Mouse (Mus musculus): ENCODE measurements around the gene Magi1.

The Magi1 gene

DNA sequence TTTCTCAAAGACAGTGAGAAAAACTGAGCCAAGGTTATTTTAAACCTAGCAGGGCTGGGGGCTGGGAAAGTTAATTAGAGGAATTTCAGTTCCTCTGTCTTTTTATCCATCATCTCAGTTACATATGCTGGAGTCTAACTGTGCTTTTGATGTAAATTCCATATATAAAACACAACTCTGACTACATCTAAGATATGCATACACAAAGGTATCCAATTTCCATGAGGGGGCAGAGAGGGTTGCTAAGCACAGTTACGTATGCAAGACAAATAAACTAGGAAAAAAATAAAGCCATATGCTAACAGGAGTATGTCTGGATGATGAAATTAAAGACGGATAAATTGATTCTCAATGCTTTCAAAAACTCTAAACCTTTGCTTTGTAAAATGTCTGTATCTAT, 315.0 kb downstream of the Magi1 start:
- DNase-seq (ENCODE audit: low spot score) = no peak

DNA sequence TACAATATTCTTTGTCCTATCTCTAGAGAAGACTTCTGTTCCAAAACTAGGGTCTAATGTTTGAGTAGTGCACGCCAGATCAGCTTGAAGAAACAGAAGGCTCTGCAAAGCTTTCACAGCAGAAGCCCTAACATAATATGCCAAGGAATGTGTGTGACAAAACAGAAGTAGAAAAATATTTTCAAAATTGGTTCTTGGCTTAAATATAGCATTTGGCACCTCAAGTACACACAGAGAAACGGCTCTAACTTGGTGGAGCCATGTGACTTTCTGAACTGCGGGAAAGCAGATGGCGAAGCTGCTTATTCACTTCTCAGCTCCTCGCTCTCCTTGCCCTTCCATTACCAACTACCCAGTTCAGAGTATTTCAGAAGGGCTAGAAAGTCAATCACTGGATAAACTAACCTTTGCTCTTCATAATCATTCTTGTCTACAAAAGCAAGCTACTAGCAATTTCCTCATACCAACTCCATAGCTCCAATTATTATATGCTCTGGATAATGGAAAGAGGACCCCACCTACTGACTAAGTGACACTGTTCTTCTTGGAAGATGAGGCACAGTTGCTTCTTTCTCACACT, 320.9 kb downstream of the Magi1 start:
- DNase-seq (ENCODE audit: low spot score) = peak; percentile 26

DNA sequence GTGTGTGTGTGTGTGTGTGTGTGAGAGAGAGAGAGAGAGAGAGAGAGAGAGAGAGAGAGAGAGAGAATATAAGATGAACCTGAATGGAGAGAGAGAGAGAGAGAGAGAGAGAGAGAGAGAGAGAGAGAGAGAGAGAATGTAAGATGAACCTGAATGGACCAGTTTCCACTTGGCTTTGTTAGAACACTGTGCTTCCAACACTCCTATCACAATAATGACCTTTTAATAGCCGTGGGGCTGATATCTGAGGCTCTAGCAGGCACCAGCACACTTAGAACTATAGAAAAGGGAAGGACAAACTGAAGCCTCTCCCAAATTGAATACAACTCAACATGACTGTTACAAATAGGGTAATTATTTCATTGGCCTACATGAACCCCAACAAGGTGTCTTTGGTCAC, 321.9 kb downstream of the Magi1 start:
- no peak for DNase-seq (ENCODE audit: low spot score)

DNA sequence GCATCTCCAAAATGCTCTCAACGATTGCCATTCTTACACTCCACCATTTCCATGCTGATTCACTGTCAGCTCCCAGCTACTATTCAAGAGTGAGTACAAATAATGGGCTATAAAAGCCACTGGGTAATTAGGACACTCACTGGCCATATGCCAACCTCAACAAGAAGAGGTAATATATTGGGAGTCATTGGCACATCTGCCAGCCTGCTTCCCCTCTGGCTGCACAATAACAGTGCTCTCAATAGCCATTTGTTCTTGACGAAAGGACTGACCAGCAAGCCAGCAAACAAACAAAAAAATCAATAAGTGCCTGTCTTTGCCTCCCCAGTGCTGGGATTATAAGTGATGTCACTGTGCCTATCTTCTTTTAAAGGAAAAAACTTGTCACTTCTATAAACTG, 326.5 kb downstream of the Magi1 start:
- peak; percentile 27 for DNase-seq (ENCODE audit: low spot score)

DNA sequence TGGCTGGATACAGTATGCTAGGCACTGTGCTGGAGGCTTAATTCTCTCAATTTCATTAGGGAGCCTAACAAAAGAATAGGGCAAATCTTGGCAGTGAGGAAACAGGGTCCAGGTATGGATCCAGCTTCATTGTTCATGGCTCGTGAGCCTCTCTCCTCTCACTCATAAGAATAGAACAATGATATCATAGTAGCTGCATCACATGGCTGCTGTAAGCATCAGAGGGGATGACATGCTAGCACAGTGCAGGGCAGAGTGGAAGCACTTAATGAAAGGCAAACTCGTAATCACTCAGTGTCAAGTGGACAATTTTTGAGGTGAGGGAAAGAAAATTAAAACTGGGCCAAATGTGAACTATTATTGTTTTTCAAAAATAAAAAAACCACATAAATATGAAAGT, 337.1 kb downstream of the Magi1 start:
- no peak for DNase-seq (ENCODE audit: low spot score)

DNA sequence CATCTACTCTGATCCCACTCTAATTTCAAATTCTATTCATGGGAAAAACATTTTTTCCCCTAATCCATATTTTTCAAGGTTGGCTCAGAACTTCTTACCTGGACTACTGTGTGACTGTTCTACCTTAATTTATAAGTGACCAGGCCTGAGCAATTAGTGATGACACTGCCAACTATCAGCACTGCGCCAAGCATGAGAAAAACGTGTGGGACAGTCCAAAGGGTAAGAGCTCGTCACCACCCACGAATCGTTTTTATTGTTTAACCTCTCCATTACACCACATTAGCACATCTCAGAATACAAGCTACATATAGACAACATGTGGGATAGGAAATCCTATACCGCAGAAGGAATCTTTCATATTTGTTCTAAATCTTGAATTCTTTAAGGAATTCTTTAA, 347.4 kb downstream of the Magi1 start:
- DNase-seq (ENCODE audit: low spot score) = no peak

DNA sequence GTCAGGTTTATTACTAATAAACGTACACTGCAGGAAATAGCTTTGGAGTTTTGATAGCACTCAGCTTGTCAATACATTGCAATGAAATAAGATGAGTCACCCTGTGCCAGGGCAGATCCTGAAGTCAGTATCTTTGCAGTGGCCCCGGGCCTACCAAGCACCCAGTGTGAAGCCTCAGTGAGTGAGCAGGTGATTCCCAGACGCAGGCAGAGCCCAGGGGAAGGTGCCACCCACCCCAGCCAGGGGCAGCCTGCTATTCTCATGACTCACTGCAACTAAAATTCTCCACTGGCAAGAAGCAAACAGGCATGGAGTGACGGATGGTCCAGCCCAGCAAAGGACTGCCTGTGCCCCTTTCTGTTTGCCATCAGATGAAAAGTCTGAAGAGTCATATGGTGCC, 347.9 kb downstream of the Magi1 start:
- DNase-seq (ENCODE audit: low spot score) = no peak

DNA sequence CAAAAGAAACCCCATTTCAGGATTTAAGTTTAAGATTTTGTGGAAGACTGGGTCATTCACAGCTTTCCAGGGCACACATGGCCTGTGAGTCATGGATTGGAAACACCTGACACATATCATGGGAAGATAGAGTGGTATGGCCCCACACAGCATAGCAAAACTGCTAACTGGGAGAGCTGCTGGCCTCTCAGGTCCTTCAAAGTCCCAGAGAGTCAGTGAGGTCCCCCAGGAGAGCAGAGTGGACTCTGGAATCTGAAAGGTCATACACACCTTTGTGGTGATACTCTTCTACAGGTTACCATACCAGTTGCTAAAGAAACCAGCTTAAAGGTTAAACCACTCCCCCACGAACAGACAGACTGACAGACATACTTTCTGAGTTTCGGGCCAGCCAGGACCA, 349.0 kb downstream of the Magi1 start:
- no peak for DNase-seq (ENCODE audit: low spot score)

DNA sequence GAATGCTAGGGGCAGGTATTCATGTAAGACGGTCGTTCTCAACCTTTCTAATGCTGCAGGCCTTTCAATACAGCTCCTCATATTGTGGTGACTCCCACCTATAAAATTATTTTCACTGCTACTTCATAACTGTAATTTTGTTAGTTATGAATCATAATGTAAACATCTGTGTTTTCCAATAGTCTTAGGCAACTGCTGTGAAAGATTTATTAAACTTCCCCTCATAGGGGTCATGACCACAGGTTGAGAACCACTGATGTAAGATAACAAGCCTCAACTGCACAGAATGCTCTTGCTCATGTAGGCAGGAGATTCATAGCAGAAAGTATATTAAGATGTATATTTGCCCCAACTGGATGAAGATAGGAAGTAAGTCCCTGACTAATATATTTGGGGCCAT, 359.1 kb downstream of the Magi1 start:
- DNase-seq (ENCODE audit: low spot score) = no peak

DNA sequence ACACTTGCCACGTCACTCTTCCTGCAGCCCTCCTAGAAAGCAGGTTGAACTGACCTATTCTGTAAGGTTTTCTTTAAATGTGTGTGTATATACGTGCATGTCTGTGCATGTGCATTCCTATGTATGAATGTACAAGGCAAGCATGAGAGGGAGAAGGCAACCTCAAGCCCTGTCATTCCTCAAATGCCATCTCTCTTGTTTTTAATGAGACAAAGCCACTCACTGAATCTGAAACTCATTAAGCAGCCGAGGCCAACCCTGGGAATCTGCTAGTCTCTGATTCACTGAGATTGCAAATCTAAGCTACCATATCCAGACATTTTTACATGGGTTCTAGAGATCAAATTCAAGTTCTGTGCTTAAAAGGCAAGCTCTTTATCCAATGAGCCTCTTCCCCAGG, 359.7 kb downstream of the Magi1 start:
- no peak for DNase-seq (ENCODE audit: low spot score)

DNA sequence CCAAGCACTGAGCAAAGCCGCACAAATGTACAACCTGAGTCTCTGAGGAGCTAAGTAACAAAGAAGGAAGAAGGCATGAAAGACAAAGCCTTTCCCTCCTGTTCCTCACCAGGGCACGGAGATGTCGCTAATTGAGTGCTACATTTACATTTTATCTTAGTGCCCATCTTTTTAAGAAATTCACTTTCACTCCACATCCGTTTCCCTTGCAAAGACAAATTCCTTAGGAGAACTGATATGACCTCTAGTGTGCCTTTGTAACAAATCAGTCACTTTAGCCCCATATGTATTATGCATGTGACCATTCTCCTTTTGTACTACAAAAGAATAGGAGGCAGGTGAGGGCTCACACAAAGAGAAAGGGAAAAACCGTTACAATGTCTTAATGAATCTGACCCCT, 360.4 kb downstream of the Magi1 start:
- no peak for DNase-seq (ENCODE audit: low spot score)

DNA sequence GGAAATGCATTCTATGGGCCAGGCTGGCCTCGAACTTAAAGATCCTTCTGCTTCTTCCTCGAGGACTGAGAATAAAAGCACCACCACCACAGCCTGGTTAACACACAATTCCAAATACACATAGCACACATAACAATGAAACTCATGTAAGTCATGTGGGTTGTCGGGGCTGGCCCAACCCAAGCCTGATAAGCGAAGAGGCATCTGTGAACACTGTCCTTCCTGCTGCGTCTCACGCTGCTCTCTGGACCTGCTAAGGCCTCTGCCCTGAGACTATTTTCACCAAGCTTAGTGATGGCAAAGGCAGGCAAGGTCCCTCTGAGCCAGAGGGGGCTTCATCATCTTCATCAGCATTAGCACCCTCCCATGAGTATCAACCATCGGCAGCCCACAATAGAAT, 360.8 kb downstream of the Magi1 start:
- no peak for DNase-seq (ENCODE audit: low spot score)

DNA sequence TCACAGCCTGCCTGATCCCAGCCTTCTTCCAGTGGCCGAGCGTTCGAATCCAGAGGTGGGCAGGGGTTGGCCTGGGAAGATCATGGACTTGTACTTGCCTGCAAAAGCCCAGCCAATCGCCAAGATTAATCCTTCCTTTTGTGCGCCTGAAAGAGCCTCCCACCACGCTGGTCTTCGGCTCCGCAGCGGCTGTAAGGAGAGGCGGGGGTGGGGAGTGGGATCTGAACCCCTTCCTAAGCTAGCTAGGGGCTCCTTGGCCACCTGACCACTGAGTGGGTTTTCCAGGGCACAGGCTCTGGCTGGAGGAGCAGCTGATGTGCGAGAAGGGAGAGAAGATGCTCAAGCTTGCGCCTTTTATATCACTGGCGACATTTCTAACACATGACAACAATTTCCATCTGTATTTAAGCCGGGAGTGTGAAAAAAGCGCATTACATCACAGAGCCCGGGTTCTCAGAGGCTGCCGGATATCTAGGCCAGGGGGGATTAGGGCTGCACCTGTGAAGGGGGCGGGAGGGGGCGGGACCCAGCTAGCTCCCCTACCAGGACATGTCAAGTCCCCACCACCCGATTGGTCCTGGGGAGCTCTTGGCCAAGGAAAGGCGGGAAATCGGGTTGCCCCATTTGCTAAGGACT, 370.4 kb downstream of the Magi1 start:
- DNase-seq (ENCODE audit: low spot score) = peak; percentile 29

DNA sequence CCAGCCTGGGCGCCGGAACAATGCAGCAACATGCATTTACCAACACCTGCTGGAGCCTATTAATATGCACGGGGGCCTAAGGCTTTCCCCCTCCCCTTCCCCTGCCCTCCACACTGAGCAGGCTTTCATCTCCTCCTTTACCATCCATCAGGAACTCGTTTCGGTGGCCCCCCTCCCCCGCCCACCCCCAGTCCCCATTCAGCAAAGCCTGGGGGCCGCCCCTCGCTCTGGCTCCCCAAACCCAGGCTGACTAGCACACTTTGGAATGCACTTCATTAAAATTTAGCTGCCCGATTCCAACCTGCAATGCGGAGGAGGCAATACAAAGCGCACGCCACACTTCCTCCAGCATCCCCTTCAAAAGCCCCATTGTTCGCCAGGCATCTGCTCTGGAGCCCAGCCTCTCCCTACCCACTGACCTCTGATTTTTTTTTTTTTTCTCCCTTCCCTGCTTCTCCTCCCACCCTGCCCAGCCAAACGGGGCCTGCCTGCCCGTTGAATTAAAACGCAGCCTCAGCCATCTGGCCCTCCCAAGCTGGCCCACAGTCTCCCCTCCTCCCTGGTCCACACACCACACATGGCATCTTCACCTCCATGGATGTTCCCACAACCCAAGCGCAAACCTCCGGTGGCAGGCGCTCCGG, 371.0 kb downstream of the Magi1 start:
- peak; percentile 27 for DNase-seq (ENCODE audit: low spot score)

DNA sequence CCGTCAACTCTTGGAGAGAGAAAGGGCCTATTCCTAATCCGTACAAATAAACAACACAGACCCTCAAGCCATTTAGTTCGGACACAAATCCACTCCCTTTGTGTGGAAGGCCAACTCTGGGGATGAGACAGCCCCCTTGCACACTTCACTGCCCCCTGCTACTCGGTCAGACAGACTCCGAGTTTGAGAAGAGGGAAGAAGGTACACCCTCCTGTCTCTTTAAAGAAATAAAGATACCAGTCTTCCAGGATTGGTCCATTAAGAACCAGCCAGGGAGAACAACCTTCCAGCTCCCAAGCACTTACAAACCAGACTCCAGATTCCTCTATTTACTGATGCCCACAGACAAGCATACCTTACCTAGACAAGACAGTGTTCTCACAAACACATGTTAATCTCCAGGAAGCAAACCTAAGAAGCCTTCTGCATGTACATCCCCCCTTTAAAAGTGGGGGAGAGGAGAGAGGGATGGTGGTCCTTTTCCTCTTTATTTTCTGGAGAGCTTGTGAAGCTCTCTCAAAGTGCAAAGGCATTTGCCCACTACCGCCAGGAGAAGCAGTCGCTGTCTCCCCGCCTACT, 371.6 kb downstream of the Magi1 start:
- peak; percentile 29 for DNase-seq (ENCODE audit: low spot score)

DNA sequence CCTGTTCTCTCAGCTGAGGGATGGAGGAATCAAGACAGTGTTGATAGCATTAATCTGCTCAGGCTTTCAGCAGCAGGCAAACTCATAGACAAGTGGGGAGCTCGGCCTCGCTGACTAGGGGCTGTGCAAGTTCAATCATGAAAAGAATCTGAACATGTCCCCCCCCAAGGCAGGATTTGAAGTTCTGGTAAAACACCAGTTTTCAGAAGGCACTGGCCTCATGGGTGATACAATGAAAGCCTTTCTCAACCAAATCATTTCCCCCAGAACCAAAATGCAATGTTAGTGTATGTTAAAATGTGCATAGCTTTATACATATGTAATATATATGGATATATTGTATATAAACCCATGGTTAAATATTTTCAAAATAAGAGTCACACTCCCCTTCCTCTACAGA, 372.3 kb downstream of the Magi1 start:
- no peak for DNase-seq (ENCODE audit: low spot score)

DNA sequence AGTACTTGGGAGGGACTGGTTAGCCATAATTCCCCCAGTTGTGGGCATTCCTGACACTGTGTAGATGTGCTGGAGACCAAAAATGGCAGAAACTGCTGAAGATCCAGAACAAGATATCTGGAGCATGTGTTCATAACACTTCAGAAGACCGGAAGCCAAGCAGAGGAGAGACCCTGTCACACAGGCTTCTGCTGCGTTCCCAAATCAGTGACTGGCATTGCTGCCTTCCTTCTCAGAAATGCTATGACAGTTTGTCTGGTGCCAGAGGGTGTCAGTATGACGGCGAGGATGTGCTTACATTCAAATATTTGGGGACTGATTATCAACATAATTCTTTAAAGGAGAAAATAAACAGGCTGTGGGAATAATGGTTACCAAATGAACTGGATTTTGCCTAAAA, 373.7 kb downstream of the Magi1 start:
- no peak for DNase-seq (ENCODE audit: low spot score)

DNA sequence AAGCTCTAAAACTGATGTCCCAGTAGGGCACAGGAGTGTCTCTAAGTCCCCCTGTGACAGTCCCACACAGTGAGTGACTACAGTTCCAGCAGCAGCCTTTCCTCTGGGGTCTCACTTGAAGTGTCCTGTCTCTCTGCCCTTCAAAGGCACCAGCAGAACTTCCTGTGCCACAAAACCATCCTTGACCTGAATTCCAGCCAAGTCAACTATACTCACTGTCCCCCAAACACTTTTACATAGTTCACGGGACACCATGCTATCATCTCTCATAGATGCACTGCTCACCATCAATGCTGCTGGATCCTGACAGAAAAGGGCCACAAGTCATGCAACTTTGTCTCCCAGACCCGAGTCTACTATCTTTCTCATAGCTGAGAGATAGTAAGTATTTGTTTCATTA, 378.7 kb downstream of the Magi1 start:
- no peak for DNase-seq (ENCODE audit: low spot score)

DNA sequence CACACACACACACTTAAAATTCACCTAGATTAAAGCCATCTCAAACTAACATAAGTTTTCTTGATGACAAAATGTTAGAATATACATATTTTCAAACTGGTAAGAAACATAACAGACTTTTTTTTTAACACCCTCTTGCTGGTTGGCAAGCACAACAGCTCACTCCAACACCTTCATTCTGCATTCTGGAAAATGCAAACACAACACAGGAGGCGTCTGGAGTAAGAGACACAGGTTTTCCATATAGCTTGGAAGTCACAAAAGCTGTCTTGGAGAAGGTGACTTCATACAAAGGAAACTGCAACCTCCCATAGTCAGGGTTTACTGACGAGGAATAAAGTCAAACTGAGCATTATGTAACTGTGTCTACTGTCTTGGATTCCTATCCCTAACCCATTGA, 381.5 kb downstream of the Magi1 start:
- DNase-seq (ENCODE audit: low spot score) = no peak

DNA sequence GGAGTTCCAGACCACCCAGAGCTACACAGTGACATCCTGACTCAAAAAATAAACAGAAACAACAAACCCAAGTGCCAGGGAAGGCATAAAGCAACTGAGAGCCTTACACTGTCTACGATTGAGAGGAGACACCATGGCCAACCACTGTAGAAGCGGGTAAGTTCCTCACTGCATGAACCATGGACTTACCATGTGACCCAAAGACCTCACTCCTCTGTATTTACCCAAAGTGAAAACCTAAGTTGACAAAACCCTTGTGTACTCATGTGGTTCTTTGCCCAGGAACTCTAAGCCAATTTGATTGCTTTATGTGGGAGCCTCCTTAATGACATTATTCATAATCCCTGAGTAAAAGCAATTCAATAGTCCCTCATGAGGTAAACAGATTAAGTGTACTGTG, 382.3 kb downstream of the Magi1 start:
- DNase-seq (ENCODE audit: low spot score) = no peak

DNA sequence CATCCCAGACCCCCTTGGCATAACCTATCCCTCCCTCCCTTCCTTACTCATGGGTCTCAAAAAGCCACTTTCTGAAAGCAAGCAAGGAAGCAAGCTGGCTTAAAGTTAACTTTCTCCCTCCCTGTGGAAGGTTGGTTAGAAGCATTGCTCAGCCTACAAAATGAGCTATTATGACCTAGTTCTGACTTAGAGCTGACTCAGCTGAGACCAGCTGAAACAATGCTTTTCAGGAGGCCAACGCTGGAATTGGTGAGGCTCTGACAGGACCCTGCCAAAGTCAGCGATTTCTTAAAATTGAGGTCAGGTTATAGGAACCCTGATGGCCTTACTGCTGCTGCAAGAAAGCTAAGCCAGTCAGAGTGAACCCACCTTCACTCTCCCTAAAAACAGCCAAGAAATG, 386.2 kb downstream of the Magi1 start:
- DNase-seq (ENCODE audit: low spot score) = no peak

DNA sequence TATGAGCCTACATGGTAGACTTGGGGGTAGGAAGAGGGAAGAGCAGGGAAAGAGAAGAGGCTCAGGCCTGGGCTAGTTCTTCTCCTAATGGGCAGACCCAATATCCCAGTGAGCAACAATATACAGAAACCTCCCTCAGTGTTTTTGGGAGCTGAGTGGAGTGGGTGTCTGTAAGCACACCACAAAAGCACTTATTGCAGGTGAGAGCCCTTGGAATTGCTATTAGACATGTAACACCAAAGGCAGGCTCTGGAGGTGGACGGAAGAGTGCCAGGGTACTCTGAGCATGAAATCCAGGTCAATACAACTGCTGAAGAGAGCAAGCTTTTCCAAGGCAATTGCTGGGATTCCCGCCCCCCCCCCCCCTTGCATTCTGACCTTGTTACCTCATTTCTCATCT, 388.0 kb downstream of the Magi1 start:
- DNase-seq (ENCODE audit: low spot score) = no peak

DNA sequence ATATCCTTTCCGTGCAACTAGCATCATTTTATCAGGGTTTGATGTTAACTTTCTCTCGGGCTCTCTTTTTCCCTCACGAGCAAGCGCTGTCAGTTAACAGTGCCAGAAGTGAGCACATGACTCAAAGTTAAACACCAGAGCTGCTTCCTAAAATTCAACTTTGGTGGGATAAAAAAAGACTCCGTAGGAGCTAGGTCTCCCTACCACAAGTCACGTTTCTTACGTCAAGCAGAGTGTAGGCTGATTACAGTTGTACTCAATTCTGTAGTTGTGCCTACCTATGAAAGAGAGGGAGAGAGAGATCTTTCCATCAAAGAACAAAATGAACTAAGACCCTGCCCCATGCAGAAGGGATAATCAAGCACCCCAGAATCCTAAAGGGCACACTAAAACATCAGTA, 389.8 kb downstream of the Magi1 start:
- no peak for DNase-seq (ENCODE audit: low spot score)

DNA sequence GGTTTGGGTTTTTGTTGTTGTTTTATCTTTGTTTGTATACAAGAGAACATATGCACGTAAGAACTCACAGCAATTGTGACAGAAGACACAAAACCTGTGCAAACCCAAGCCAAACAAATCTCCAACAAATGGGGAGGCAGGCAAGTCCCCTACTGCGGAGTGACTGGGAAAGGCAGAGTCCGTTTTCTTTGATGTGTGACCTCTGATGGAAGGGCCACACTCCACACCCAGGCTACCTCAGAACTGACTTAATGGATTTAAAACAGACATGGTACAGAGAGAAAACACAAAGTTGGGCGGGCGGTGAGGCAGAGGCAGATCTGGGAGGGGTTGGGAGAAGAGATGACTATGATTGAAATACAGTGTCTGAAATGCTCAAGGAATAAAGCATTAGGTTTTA, 390.8 kb downstream of the Magi1 start:
- DNase-seq (ENCODE audit: low spot score) = no peak
